Mouse (Mus musculus) hindbrain, embryonic 14.5 days (tissue): ENCODE results near the gene Otud3. TPM values are rescaled to one million over a fixed set of nuclear protein-coding genes. Genes with fewer than 3 reads are reported as not detected.

Experiments
- ATAC-seq: fragments of 200-750 bp; cut with Nextera tagmentation; 2 replicates; pipeline ENCODE4 v1.8.0; 2017; ENCODE audit warnings: moderate number of reproducible peaks, mild to moderate bottlenecking, moderate TSS enrichment, moderate library complexity; ENCODE audit not compliant: low FRiP score
- DNase-seq: peaks from one replicate; pipeline ENCODE4 v3.0.0-alpha.2; 2015; ENCODE audit warnings: low spot score
- H3K27ac ChIP-seq: fragments of 300-500 bp; sonication (generic); 2 replicates; pipeline ENCODE4 v1.5.1; 2014; ENCODE audit warnings: mild to moderate bottlenecking, moderate library complexity
- H3K27me3 ChIP-seq: fragments of 300-500 bp; sonication (generic); 2 replicates; pipeline ENCODE4 v1.6.1; 2014; ENCODE audit warnings: mild to moderate bottlenecking, low read length, mixed read lengths; ENCODE audit not compliant: control insufficient read depth, insufficient read depth
- H3K36me3 ChIP-seq: fragments of 300-500 bp; sonication (generic); replicated peaks from 2 replicates; pipeline ENCODE4 v1.6.1; 2014; ENCODE audit not compliant: control insufficient read depth, insufficient read depth
- H3K4me1 ChIP-seq: fragments of 300-500 bp; sonication (generic); replicated peaks from 2 replicates; pipeline ENCODE4 v1.6.1; 2014; ENCODE audit warnings: antibody characterized with exemption, low read length, mixed read lengths; ENCODE audit not compliant: control insufficient read depth, insufficient read depth
- H3K4me2 ChIP-seq: fragments of 300-500 bp; sonication (generic); replicated peaks from 2 replicates; pipeline ENCODE4 v1.6.1; 2014; ENCODE audit warnings: mild to moderate bottlenecking, moderate library complexity
- H3K4me3 ChIP-seq: fragments of 300-500 bp; sonication (generic); replicated peaks from 2 replicates; pipeline ENCODE4 v1.5.1; 2014; ENCODE audit warnings: mild to moderate bottlenecking, low read length
- H3K9ac ChIP-seq: fragments of 300-500 bp; sonication (generic); 2 replicates; pipeline ENCODE4 v1.6.1; 2014
- H3K9me3 ChIP-seq: fragments of 300-500 bp; sonication (generic); 2 replicates; pipeline ENCODE4 v1.6.1; 2016; ENCODE audit warnings: low read length; ENCODE audit not compliant: control insufficient read depth
- WGBS: fragments of 180-500 bp; shearing (Covaris S2); extraction: QIAGEN DNeasy Blood & Tissue Kit; methylation state at CpG from one replicate; pipeline ENCODE4 v1.1.7; 2014; 5-methylcytosine and 5-hydroxymethylcytosine counted together
- polyA plus RNA-seq: library from polyadenylated mRNA; unstranded; fragments of >200 nt; fragmentation: Nextera tagmentation; extraction: Ambion mirVana; gene quantifications from 2 replicates; pipeline ENCODE4 v1.2.1, GENCODE M21; 2014

Otud3 gene
- polyA plus RNA-seq: 2.8 and 3.3 TPM in 2 replicates

DNA sequence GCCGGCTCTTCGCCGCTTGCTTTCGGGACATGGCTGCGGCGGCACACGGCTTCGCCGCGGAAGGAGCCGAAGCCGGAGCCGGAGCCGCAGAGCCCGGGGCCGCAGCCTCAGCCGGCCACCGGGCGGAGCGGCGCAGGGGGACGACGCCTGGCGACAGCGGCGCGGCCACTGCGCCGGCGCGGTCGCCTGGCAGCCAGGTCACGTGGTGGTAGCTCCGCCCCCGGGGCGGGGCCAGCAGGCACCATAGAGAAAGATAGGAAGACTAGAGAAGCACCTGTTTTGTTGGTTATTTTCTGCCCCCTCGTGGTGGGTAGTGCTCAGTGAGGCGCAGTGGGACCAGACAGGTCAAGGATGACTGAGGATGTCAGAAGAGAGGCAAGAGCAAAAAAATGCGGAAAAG is at the start of gene Otud3:
Gene Otud3 (minus strand): TSS at position 149 of the 400 bp plus-strand sequence.
- peak within 1 kb of the TSS; percentile 96 for H3K4me3 ChIP-seq
- ATAC-seq (peak; percentile 94), DNase-seq (peak; percentile 97)
- peak within 1 kb of the TSS; percentile 91 for H3K9ac ChIP-seq
- H3K36me3 ChIP-seq: peaks cover 11% of the 10 kb centered on the region; the same call in 1 of the 2 replicates
- H3K27me3 ChIP-seq: no peaks in the 10 kb centered on the region
- under 1% methylated on average over 39 of the region's 39 CpGs for WGBS
- H3K4me1 ChIP-seq: peaks cover 10% of the 10 kb centered on the region
- H3K27ac ChIP-seq: peak within 1 kb of the TSS; percentile 80
- H3K4me2 ChIP-seq: peak within 1 kb of the TSS; percentile 95
- no peaks in the 10 kb centered on the region for H3K9me3 ChIP-seq

- Histone ChIP-seq H3K4me2 (no peak overlapping the region), H3K4me3 (no peak overlapping the region), H3K27me3 (no peaks in the 10 kb centered on the region), H3K27ac (no peak overlapping the region), H3K9ac (no peak overlapping the region), H3K9me3 (no peaks in the 10 kb centered on the region), H3K4me1 (no peaks in the 10 kb centered on the region), H3K36me3 (no peaks in the 10 kb centered on the region)
- ATAC-seq (no peak), DNase-seq (no peak)
- 89% methylated on average over 5 of the region's 5 CpGs for WGBS
Measured at GRCm38 (mm10) chr4:138962719-138963118, 49.0 kb upstream of the Otud3 start.

GRCm38 (mm10) chr4:138959926-138960325 is 46.2 kb upstream of the Otud3 start:
- Histone ChIP-seq H3K4me2 (no peak overlapping the region), H3K4me3 (no peak overlapping the region), H3K9me3 (no peaks in the 10 kb centered on the region), H3K27me3 (no peaks in the 10 kb centered on the region), H3K9ac (no peak overlapping the region), H3K4me1 (no peaks in the 10 kb centered on the region), H3K27ac (no peak overlapping the region), H3K36me3 (no peaks in the 10 kb centered on the region)
- WGBS: 59% methylated on average over 7 of the region's 7 CpGs
- no peak for DNase-seq
- ATAC-seq: no peak

- WGBS: 86% methylated on average over 15 of the region's 15 CpGs
- ATAC-seq (no peak), DNase-seq (no peak)
- Histone ChIP-seq H3K27ac (no peak overlapping the region), H3K36me3 (no peaks in the 10 kb centered on the region), H3K4me1 (no peaks in the 10 kb centered on the region), H3K9me3 (no peaks in the 10 kb centered on the region), H3K4me2 (no peak overlapping the region), H3K4me3 (no peak overlapping the region), H3K27me3 (no peaks in the 10 kb centered on the region), H3K9ac (no peak overlapping the region)
Measured at GRCm38 (mm10) chr4:138959120-138959519, 45.4 kb upstream of the Otud3 start.

GRCm38 (mm10) chr4:138958612-138959011 is 44.9 kb upstream of the Otud3 start:
- no peak for ATAC-seq
- 91% methylated on average over 9 of the region's 9 CpGs for WGBS

DNA sequence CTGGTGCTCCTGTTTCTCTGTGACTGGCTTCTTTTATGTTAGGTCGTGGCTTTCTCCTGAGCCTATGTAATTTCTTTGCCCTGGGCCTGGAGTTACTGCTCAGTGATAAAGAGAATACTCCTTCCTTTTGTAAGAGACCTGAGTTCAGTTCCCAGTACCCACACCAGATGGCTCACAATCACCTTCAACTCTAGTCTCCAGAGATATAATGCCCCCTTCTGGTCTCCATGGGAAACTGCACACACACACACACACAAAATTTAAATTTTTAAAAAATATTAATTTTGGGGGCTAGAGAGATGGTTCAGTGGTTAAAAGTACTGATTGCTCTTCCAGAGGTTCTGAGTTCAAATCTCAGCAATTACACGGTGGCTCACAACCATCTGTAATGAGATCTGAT is 34.5 kb upstream of the Otud3 start:
- ATAC-seq: no peak
- H3K27me3 ChIP-seq: no peaks in the 10 kb centered on the region

More at GRCm38 (mm10) chr4:138958612-138959011, 44.9 kb upstream of the Otud3 start:
- no peaks in the 10 kb centered on the region for H3K9me3 ChIP-seq
- no peaks in the 10 kb centered on the region for H3K27me3 ChIP-seq
- DNase-seq: no peak
- H3K4me3 ChIP-seq: no peak overlapping the region
- H3K27ac ChIP-seq: no peak overlapping the region
- no peak overlapping the region for H3K4me2 ChIP-seq
- H3K36me3 ChIP-seq: no peaks in the 10 kb centered on the region
- no peaks in the 10 kb centered on the region for H3K4me1 ChIP-seq
- no peak overlapping the region for H3K9ac ChIP-seq

DNA sequence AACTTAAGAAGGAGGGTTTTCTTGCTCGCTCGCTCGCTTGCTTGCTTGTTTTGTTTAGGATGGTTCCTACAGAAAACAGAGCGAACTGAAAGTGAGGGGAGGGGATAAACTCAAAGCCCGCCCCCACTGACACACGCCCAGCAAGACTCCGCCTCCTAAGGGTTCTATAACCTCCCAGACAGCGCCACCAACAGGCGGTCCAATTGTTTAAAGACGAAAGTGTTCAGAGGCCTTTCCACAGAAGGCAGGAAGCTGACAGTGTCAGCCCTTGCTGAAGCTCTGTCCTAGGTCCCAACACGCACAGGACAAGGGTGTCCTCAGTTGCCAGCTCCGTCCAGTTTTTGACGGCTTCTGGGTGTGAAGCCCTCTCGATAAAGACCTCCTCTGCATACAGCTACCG is 30.0 kb upstream of the Otud3 start:
- Histone ChIP-seq H3K9ac (no peak overlapping the region), H3K9me3 (no peaks in the 10 kb centered on the region), H3K4me3 (no peak overlapping the region), H3K4me1 (no peaks in the 10 kb centered on the region), H3K4me2 (no peak overlapping the region), H3K36me3 (no peaks in the 10 kb centered on the region), H3K27ac (no peak overlapping the region), H3K27me3 (no peaks in the 10 kb centered on the region)
- WGBS: 27% methylated on average over 15 of the region's 15 CpGs
- peak; percentile 38 for DNase-seq
- ATAC-seq: no peak

More for the DNA sequence above, 34.5 kb upstream of the Otud3 start:
- 84% methylated on average over 2 of the region's 2 CpGs for WGBS
- H3K36me3 ChIP-seq: no peaks in the 10 kb centered on the region
- no peak for DNase-seq
- no peak overlapping the region for H3K9ac ChIP-seq
- H3K4me3 ChIP-seq: no peak overlapping the region
- H3K4me2 ChIP-seq: no peak overlapping the region
- no peak overlapping the region for H3K27ac ChIP-seq
- H3K4me1 ChIP-seq: no peaks in the 10 kb centered on the region
- no peaks in the 10 kb centered on the region for H3K9me3 ChIP-seq

GRCm38 (mm10) chr4:138941966-138942365 is 28.2 kb upstream of the Otud3 start:
- Histone ChIP-seq H3K9me3 (no peaks in the 10 kb centered on the region), H3K36me3 (no peaks in the 10 kb centered on the region), H3K4me1 (no peaks in the 10 kb centered on the region), H3K4me3 (no peak overlapping the region), H3K27ac (no peak overlapping the region), H3K4me2 (no peak overlapping the region), H3K27me3 (no peaks in the 10 kb centered on the region), H3K9ac (no peak overlapping the region)
- 72% methylated on average over 6 of the region's 6 CpGs for WGBS
- no peak for ATAC-seq
- no peak for DNase-seq

- H3K36me3 ChIP-seq: no peaks in the 10 kb centered on the region
- no peak overlapping the region for H3K27ac ChIP-seq
- H3K4me3 ChIP-seq: no peak overlapping the region
- no peak overlapping the region for H3K9ac ChIP-seq
- H3K4me1 ChIP-seq: no peaks in the 10 kb centered on the region
- DNase-seq (no peak), ATAC-seq (no peak)
- H3K27me3 ChIP-seq: no peaks in the 10 kb centered on the region
- no peak overlapping the region for H3K4me2 ChIP-seq
- H3K9me3 ChIP-seq: no peaks in the 10 kb centered on the region
- 33% methylated on average over 7 of the region's 7 CpGs for WGBS
Measured at GRCm38 (mm10) chr4:138941401-138941800, 27.7 kb upstream of the Otud3 start.

DNA sequence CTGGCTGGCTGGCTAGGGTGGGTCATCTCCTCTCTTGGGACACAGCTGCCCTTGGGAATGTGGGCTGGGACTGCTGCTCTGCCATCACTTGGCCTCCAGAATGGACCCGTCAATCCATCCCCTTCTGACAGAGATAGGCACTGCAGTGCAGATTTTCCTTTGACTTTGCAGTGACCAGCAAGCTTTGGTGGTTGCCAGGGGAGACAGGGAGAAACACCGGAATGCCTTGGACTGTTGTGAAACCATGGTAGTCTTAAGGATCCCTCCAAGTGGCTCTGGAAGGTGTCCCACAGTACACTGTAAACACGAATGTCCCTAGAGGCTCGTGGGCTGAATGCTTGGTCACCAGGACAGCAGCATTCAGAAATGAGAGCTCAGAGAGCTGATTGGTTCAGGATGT is 25.7 kb upstream of the Otud3 start:
- Histone ChIP-seq H3K9ac (no peak overlapping the region), H3K9me3 (no peaks in the 10 kb centered on the region), H3K4me3 (no peak overlapping the region), H3K4me2 (no peak overlapping the region), H3K36me3 (no peaks in the 10 kb centered on the region), H3K27me3 (no peaks in the 10 kb centered on the region), H3K4me1 (no peaks in the 10 kb centered on the region), H3K27ac (no peak overlapping the region)
- DNase-seq (no peak), ATAC-seq (no peak)
- 42% methylated on average over 4 of the region's 4 CpGs for WGBS
